Mouse (Mus musculus) embryonic facial prominence, embryonic 14.5 days (tissue): ENCODE measurements around the gene Gm20388. TPM values are rescaled to one million over a fixed set of nuclear protein-coding genes. Genes with fewer than 3 reads are reported as not detected.
A peak's percentile ranks its signal among the peaks of the same experiment; 100 is the strongest.

ENCODE experiments used
- ATAC-seq: fragments of 200-750 bp; cut with Nextera tagmentation; 2 replicates; pipeline ENCODE4 v1.8.0; 2017; ENCODE audit warnings: low read depth, moderate number of reproducible peaks, moderate TSS enrichment
- DNase-seq: peaks from one replicate; pipeline ENCODE4 v3.0.0-alpha.2; 2015; ENCODE audit warnings: low spot score
- H3K27ac ChIP-seq: fragments of 300-500 bp; sonication (generic); replicated peaks from 2 replicates; pipeline ENCODE4 v1.5.1; 2014; ENCODE audit warnings: low read depth, mild to moderate bottlenecking, low read length, moderate library complexity
- H3K27me3 ChIP-seq: fragments of 300-500 bp; sonication (generic); replicated peaks from 2 replicates; pipeline ENCODE4 v1.6.1; 2014; ENCODE audit warnings: low read length; ENCODE audit not compliant: control insufficient read depth, insufficient read depth
- H3K36me3 ChIP-seq: fragments of 300-500 bp; sonication (generic); 2 replicates; pipeline ENCODE4 v1.6.1; 2014; ENCODE audit warnings: low read length, mixed read lengths; ENCODE audit not compliant: control insufficient read depth, insufficient read depth
- H3K4me1 ChIP-seq: fragments of 300-500 bp; sonication (generic); 2 replicates; pipeline ENCODE4 v1.6.1; 2014; ENCODE audit warnings: antibody characterized with exemption, low read length; ENCODE audit not compliant: control insufficient read depth, insufficient read depth
- H3K4me2 ChIP-seq: fragments of 300-500 bp; sonication (generic); 2 replicates; pipeline ENCODE4 v1.6.1; 2014; ENCODE audit warnings: low read depth, mild to moderate bottlenecking, low read length, moderate library complexity, mixed read lengths
- H3K4me3 ChIP-seq: fragments of 300-500 bp; sonication (generic); 2 replicates; pipeline ENCODE4 v1.5.1; 2014; ENCODE audit warnings: low read depth, mild to moderate bottlenecking, low read length
- H3K9ac ChIP-seq: fragments of 300-500 bp; sonication (generic); 2 replicates; pipeline ENCODE4 v1.6.1; 2014; ENCODE audit warnings: low read depth, mild to moderate bottlenecking, low read length, moderate library complexity, mixed read lengths
- H3K9me3 ChIP-seq: fragments of 300-500 bp; sonication (generic); 2 replicates; pipeline ENCODE4 v1.6.1; 2016; ENCODE audit warnings: low read length; ENCODE audit not compliant: control insufficient read depth
- WGBS: fragments of 180-500 bp; shearing (Covaris S2); extraction: QIAGEN DNeasy Blood & Tissue Kit; methylation state at CpG from one replicate; pipeline ENCODE4 v1.1.7; 2014; 5-methylcytosine and 5-hydroxymethylcytosine counted together
- polyA plus RNA-seq: library from polyadenylated mRNA; unstranded; fragments of >200 nt; fragmentation: Nextera tagmentation; extraction: Ambion mirVana; gene quantifications from 2 replicates; pipeline ENCODE4 v1.2.1, GENCODE M21; 2014

Gene Gm20388
- polyA plus RNA-seq, 1 experiment from 2014 or later: not detected

- no peak overlapping the region for H3K4me3 ChIP-seq
- no peak for ATAC-seq
- WGBS: 88% methylated on average over 10 of the region's 10 CpGs
Observed at GRCm38 (mm10) chr8:120777184-120777583, 866.5 kb downstream of the Gm20388 start.

GRCm38 (mm10) chr8:120777732-120778131 is 867.1 kb downstream of the Gm20388 start:
- Histone ChIP-seq H3K9me3 (no peaks in the 10 kb centered on the region), H3K4me3 (no peak overlapping the region), H3K27me3 (no peaks in the 10 kb centered on the region; the same call in 1 of the 2 replicates), H3K4me2 (no peak overlapping the region), H3K9ac (no peak overlapping the region), H3K27ac (no peak overlapping the region), H3K4me1 (no peaks in the 10 kb centered on the region), H3K36me3 (no peaks in the 10 kb centered on the region)
- ATAC-seq: peak; percentile 60
- WGBS: 38% methylated on average over 13 of the region's 13 CpGs
- peak; percentile 73 for DNase-seq

More at GRCm38 (mm10) chr8:120777184-120777583, 866.5 kb downstream of the Gm20388 start:
- no peaks in the 10 kb centered on the region for H3K9me3 ChIP-seq
- H3K27me3 ChIP-seq: no peaks in the 10 kb centered on the region; the same call in 1 of the 2 replicates
- no peak overlapping the region for H3K4me2 ChIP-seq
- no peak overlapping the region for H3K9ac ChIP-seq
- H3K27ac ChIP-seq: no peak overlapping the region
- H3K4me1 ChIP-seq: no peaks in the 10 kb centered on the region
- DNase-seq: no peak
- no peaks in the 10 kb centered on the region for H3K36me3 ChIP-seq

GRCm38 (mm10) chr8:120779106-120779505 is 868.5 kb downstream of the Gm20388 start:
- H3K4me2 ChIP-seq: no peak overlapping the region
- H3K9ac ChIP-seq: no peak overlapping the region
- no peak overlapping the region for H3K4me3 ChIP-seq
- no peaks in the 10 kb centered on the region for H3K36me3 ChIP-seq
- no peak for DNase-seq
- 86% methylated on average over 7 of the region's 7 CpGs for WGBS
- ATAC-seq: no peak
- no peaks in the 10 kb centered on the region for H3K4me1 ChIP-seq
- H3K9me3 ChIP-seq: no peaks in the 10 kb centered on the region
- H3K27ac ChIP-seq: no peak overlapping the region
- H3K27me3 ChIP-seq: no peaks in the 10 kb centered on the region; the same call in 1 of the 2 replicates

GRCm38 (mm10) chr8:120783781-120784180 is 873.1 kb downstream of the Gm20388 start:
- Histone ChIP-seq H3K36me3 (no peaks in the 10 kb centered on the region), H3K9me3 (no peaks in the 10 kb centered on the region)
- WGBS: 79% methylated on average over 4 of the region's 4 CpGs

DNA sequence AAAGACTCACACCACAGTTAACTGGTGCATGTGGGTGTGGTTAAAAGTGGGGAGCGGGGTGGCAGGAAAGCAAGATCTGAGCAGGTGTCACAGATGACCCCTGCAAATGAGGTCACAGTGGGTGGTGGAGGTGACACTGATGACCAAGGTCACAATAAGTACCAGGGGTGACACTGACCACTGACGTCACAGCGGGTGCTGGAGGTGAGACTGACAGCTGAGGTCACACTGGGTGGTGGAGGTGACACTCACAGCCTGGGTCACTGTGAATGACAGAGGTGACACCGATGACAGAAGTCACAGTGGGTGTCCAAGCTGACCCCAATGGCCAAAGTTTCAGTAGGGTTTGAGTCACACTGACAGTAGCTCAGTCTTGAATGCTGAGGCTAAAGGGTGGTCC is 876.1 kb downstream of the Gm20388 start:
- no peak for DNase-seq
- no peak for ATAC-seq
- Histone ChIP-seq H3K36me3 (no peaks in the 10 kb centered on the region), H3K9ac (no peak overlapping the region), H3K27ac (no peak overlapping the region), H3K9me3 (no peaks in the 10 kb centered on the region), H3K4me3 (no peak overlapping the region), H3K27me3 (no peaks in the 10 kb centered on the region), H3K4me1 (no peaks in the 10 kb centered on the region), H3K4me2 (no peak overlapping the region)
- 81% methylated on average over 4 of the region's 4 CpGs for WGBS

More at GRCm38 (mm10) chr8:120783781-120784180, 873.1 kb downstream of the Gm20388 start:
- no peaks in the 10 kb centered on the region for H3K27me3 ChIP-seq
- no peak overlapping the region for H3K9ac ChIP-seq
- no peaks in the 10 kb centered on the region for H3K4me1 ChIP-seq
- H3K27ac ChIP-seq: no peak overlapping the region
- H3K4me3 ChIP-seq: no peak overlapping the region
- no peak overlapping the region for H3K4me2 ChIP-seq
- DNase-seq (no peak), ATAC-seq (no peak)

GRCm38 (mm10) chr8:120787631-120788030 is 877.0 kb downstream of the Gm20388 start:
- Histone ChIP-seq H3K4me3 (no peak overlapping the region), H3K27me3 (no peaks in the 10 kb centered on the region), H3K4me1 (no peaks in the 10 kb centered on the region), H3K27ac (no peak overlapping the region), H3K36me3 (no peaks in the 10 kb centered on the region), H3K9ac (no peak overlapping the region), H3K9me3 (no peaks in the 10 kb centered on the region), H3K4me2 (no peak overlapping the region)
- DNase-seq (no peak), ATAC-seq (no peak)
- 48% methylated on average over 5 of the region's 5 CpGs for WGBS

- Histone ChIP-seq H3K4me3 (no peak overlapping the region), H3K9me3 (no peaks in the 10 kb centered on the region), H3K27ac (no peak overlapping the region), H3K27me3 (no peaks in the 10 kb centered on the region), H3K4me2 (no peak overlapping the region), H3K9ac (no peak overlapping the region), H3K36me3 (no peaks in the 10 kb centered on the region), H3K4me1 (no peaks in the 10 kb centered on the region)
- ATAC-seq: no peak
- WGBS: 85% methylated on average over 12 of the region's 15 CpGs
- no peak for DNase-seq
Observed at GRCm38 (mm10) chr8:120792710-120793109, 882.1 kb downstream of the Gm20388 start.

DNA sequence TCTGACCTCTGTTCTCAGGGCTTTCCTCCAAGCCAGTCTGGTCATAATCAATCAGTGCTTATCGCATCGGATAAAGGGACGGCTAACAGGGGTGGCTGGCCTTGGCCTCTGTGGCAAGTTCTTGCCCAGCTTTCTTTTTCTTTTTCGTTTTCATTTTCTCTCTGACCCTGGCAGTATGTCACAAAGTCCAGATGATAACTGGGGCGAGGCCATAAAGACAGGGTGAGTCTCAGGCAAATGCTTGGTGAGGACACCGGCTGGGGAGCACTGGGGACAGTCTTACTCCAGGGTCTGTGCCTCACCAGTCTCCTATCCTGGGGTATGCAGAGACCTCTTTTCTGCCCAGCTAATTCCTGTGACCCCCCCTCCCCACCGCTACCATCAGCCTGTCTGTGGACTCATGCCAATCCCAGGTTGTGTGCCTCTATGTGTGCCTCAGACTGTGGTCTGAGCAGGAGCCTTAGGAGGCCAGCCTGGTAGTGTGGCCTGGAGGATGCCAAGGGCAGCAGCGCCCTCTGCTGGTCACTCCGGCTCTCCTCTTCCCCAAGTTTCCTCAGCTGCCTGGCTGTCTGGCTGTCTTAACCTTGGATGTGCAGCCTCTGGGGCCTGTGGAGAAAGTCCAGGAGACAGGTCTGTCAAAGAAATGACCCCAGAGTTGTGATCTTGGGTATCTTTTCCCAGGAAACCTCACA is 885.4 kb downstream of the Gm20388 start:
- no peak overlapping the region for H3K27ac ChIP-seq
- no peaks in the 10 kb centered on the region for H3K4me1 ChIP-seq
- H3K36me3 ChIP-seq: no peaks in the 10 kb centered on the region
- no peak overlapping the region for H3K4me2 ChIP-seq
- H3K9me3 ChIP-seq: no peaks in the 10 kb centered on the region
- H3K27me3 ChIP-seq: peaks cover 2% of the 10 kb centered on the region; the same call in 1 of the 2 replicates
- no peak overlapping the region for H3K4me3 ChIP-seq
- peak; percentile 75; the same call in 1 of the 2 replicates for ATAC-seq
- peak; percentile 86 for DNase-seq
- H3K9ac ChIP-seq: no peak overlapping the region
- WGBS: 52% methylated on average over 9 of the region's 9 CpGs
